In genomic region chr19:5810103-5810839, GRCm38 (mm10) we compare ENCODE assay signal across 8 mouse cellular contexts. TPM values are rescaled to one million over a fixed set of nuclear protein-coding genes. Genes with fewer than 3 reads are reported as not detected.
DNase-seq lines count a peak whose midpoint lies in the region; ATAC-seq and TF ChIP-seq lines count a peak whose summit lies in the region.

No protein-coding gene starts in this region.

- H3K36me3 ChIP-seq in neural tube, embryonic 11.5 days (ENCODE audit: control insufficient read depth, insufficient read depth, low read length): no peaks in the 10 kb centered on the region
- no peaks in the 10 kb centered on the region for H3K36me3 ChIP-seq in embryonic facial prominence, embryonic 13.5 days
- no peaks in the 10 kb centered on the region for H3K36me3 ChIP-seq in hindbrain, embryonic 13.5 days
- H3K36me3 ChIP-seq in limb, embryonic 14.5 days (ENCODE audit: control insufficient read depth, insufficient read depth, low read length): no peaks in the 10 kb centered on the region
- H3K36me3 ChIP-seq in midbrain, embryonic 16.5 days (ENCODE audit: control insufficient read depth, insufficient read depth, low read length): no peaks in the 10 kb centered on the region

- H3K27ac ChIP-seq in neural tube, embryonic 11.5 days (ENCODE audit: low read depth, low read length): 0 out of 2 replicates have a peak overlapping the region, but pooled peaks have one; percentile 34
- H3K27ac ChIP-seq in embryonic facial prominence, embryonic 13.5 days: peak overlapping the region; percentile 92
- peak overlapping the region; percentile 97 for H3K27ac ChIP-seq in hindbrain, embryonic 13.5 days
- H3K27ac ChIP-seq in limb, embryonic 14.5 days (replicated peaks; ENCODE audit: low read depth, low read length): peak overlapping the region; percentile 75
- peak overlapping the region; percentile 95 for H3K27ac ChIP-seq in midbrain, embryonic 16.5 days (ENCODE audit: low read length)

- no peak overlapping the region for H3K9ac ChIP-seq in neural tube, embryonic 11.5 days (ENCODE audit: low read length)
- H3K9ac ChIP-seq in embryonic facial prominence, embryonic 13.5 days: peak overlapping the region; percentile 51
- peak overlapping the region; percentile 3; the same call in 1 of the 2 replicates for H3K9ac ChIP-seq in hindbrain, embryonic 13.5 days
- H3K9ac ChIP-seq in limb, embryonic 14.5 days (ENCODE audit: low read depth, low read length, severe bottlenecking): 0 out of 2 replicates have a peak overlapping the region, but pooled peaks have one; percentile 14
- H3K9ac ChIP-seq in midbrain, embryonic 16.5 days (ENCODE audit: low read depth, low read length): peak overlapping the region; percentile 22; the same call in 1 of the 2 replicates

- H3K9me3 ChIP-seq in neural tube, embryonic 11.5 days (ENCODE audit: control insufficient read depth, low read length): no peaks in the 10 kb centered on the region
- H3K9me3 ChIP-seq in embryonic facial prominence, embryonic 13.5 days: no peaks in the 10 kb centered on the region
- H3K9me3 ChIP-seq in hindbrain, embryonic 13.5 days: no peaks in the 10 kb centered on the region
- H3K9me3 ChIP-seq in limb, embryonic 14.5 days (ENCODE audit: control insufficient read depth, low read length): no peaks in the 10 kb centered on the region
- H3K9me3 ChIP-seq in midbrain, embryonic 16.5 days (replicated peaks; ENCODE audit: control insufficient read depth, low read length, poor library complexity, severe bottlenecking): no peaks in the 10 kb centered on the region

- no peak for ATAC-seq in neural tube, embryonic 11.5 days (ENCODE audit: insufficient read depth, low FRiP score, low TSS enrichment)
- ATAC-seq in embryonic facial prominence, embryonic 13.5 days (ENCODE audit: insufficient number of reproducible peaks, insufficient read depth, low FRiP score, low TSS enrichment, low read depth): 0 out of 2 replicates have a peak, but pooled peaks have one; percentile 23
- no peak for ATAC-seq in hindbrain, embryonic 13.5 days (ENCODE audit: low FRiP score)
- ATAC-seq in limb, embryonic 14.5 days (ENCODE audit: low FRiP score, low read depth): peak; percentile 58
- no peak for ATAC-seq in midbrain, embryonic 16.5 days
- no peak for ATAC-seq in erythroblast, adult 5-6 weeks (replicated peaks; ENCODE audit: low FRiP score, poor library complexity, severe bottlenecking)

- no peak for DNase-seq in neural tube, embryonic 11.5 days (ENCODE audit: low spot score)
- no peak for DNase-seq in neural tube, embryonic 10.5 days (ENCODE audit: extremely low spot score, low spot score)
- DNase-seq in limb, embryonic 14.5 days (ENCODE audit: low spot score): peak; percentile 61
- DNase-seq in cerebellum, postnatal 4 days (ENCODE audit: low spot score in 2 of 2): no peak

- H3K4me2 ChIP-seq in neural tube, embryonic 11.5 days (ENCODE audit: low read depth): no peak overlapping the region
- H3K4me2 ChIP-seq in embryonic facial prominence, embryonic 13.5 days: peak overlapping the region; percentile 18
- no peak overlapping the region for H3K4me2 ChIP-seq in hindbrain, embryonic 13.5 days
- no peak overlapping the region for H3K4me2 ChIP-seq in limb, embryonic 14.5 days (replicated peaks; ENCODE audit: low read depth, low read length, severe bottlenecking)
- no peak overlapping the region for H3K4me2 ChIP-seq in midbrain, embryonic 16.5 days (ENCODE audit: low read length)

- peaks cover 43% of the 10 kb centered on the region for H3K4me1 ChIP-seq in neural tube, embryonic 11.5 days (ENCODE audit: control insufficient read depth, insufficient read depth, low read length)
- peaks cover 62% of the 10 kb centered on the region for H3K4me1 ChIP-seq in embryonic facial prominence, embryonic 13.5 days
- H3K4me1 ChIP-seq in hindbrain, embryonic 13.5 days (replicated peaks): peaks cover 73% of the 10 kb centered on the region
- H3K4me1 ChIP-seq in limb, embryonic 14.5 days (ENCODE audit: control insufficient read depth, insufficient read depth, low read length): peaks cover 63% of the 10 kb centered on the region
- peaks cover 42% of the 10 kb centered on the region for H3K4me1 ChIP-seq in midbrain, embryonic 16.5 days (ENCODE audit: control insufficient read depth, insufficient read depth, low read length)

- WGBS in neural tube, embryonic 11.5 days: 55% methylated on average over 11 of the region's 11 CpGs
- 22% methylated on average over 11 of the region's 11 CpGs for WGBS in embryonic facial prominence, embryonic 13.5 days
- 43% methylated on average over 11 of the region's 11 CpGs for WGBS in hindbrain, embryonic 13.5 days
- WGBS in limb, embryonic 14.5 days: 35% methylated on average over 11 of the region's 11 CpGs
- 59% methylated on average over 11 of the region's 11 CpGs for WGBS in midbrain, embryonic 16.5 days

- H3K4me3 ChIP-seq in neural tube, embryonic 11.5 days (ENCODE audit: low read depth, low read length): no peak overlapping the region
- H3K4me3 ChIP-seq in embryonic facial prominence, embryonic 13.5 days: 0 out of 2 replicates have a peak overlapping the region, but pooled peaks have one; percentile 1
- no peak overlapping the region for H3K4me3 ChIP-seq in hindbrain, embryonic 13.5 days
- H3K4me3 ChIP-seq in limb, embryonic 14.5 days (replicated peaks; ENCODE audit: low read length): no peak overlapping the region
- no peak overlapping the region for H3K4me3 ChIP-seq in midbrain, embryonic 16.5 days (ENCODE audit: low read depth, low read length)

- no peak for TF ChIP-seq POLR2A in limb, embryonic 14.5 days (IDR thresholded peaks at IDR 0.05; ENCODE audit: borderline replicate concordance, extremely low read depth, insufficient read depth, insufficient read length)

- H3K27me3 ChIP-seq in neural tube, embryonic 11.5 days (ENCODE audit: control insufficient read depth, insufficient read depth, low read length): no peaks in the 10 kb centered on the region
- no peaks in the 10 kb centered on the region for H3K27me3 ChIP-seq in embryonic facial prominence, embryonic 13.5 days
- no peaks in the 10 kb centered on the region for H3K27me3 ChIP-seq in hindbrain, embryonic 13.5 days
- no peaks in the 10 kb centered on the region for H3K27me3 ChIP-seq in limb, embryonic 14.5 days (ENCODE audit: control insufficient read depth, insufficient read depth, low read length)
- H3K27me3 ChIP-seq in midbrain, embryonic 16.5 days (ENCODE audit: control insufficient read depth, insufficient read depth, low read depth, low read length): no peaks in the 10 kb centered on the region

RNA-seq across cellular contexts. Expression of gene Scyl1, which starts 39.1 kb away (rescaled TPM):
- polyA plus RNA-seq in neural tube, embryonic 11.5 days (2014; fragmentation: Nextera tagmentation; extraction: Ambion mirVana): 63.9 and 67.4 TPM in 2 replicates
- polyA plus RNA-seq in embryonic facial prominence, embryonic 13.5 days (2015; fragmentation: Nextera tagmentation; extraction: Ambion mirVana): 73.0 and 75.3 TPM in 2 replicates
- polyA plus RNA-seq in hindbrain, embryonic 13.5 days (2015; fragmentation: Nextera tagmentation; extraction: Ambion mirVana): 67.6 and 72.4 TPM in 2 replicates
- 152 and 186 TPM in 2 replicates for polyA plus RNA-seq in limb, embryonic 14.5 days (2012; rRNA removed)
- polyA plus RNA-seq in limb, embryonic 14.5 days (2014; fragmentation: Nextera tagmentation; extraction: Ambion mirVana): 78.4 and 81.1 TPM in 2 replicates
- 86.3 and 86.6 TPM in 2 replicates for polyA plus RNA-seq in midbrain, embryonic 16.5 days (2015; fragmentation: Nextera tagmentation; extraction: Ambion mirVana)
- total RNA-seq in erythroblast, adult 5-6 weeks (2015; ENCODE audit: low replicate concordance): 8.2 and 12.9 TPM in 2 replicates
- total RNA-seq in erythroblast, adult 5-6 weeks (2017; ENCODE audit: low replicate concordance): 9.1 and 11.9 TPM in 2 replicates

Comparison
In these comparisons a context has a peak if more than half of its experiments do, and no peak if none do; other contexts are left out.
1. ATAC-seq: peak in embryonic facial prominence, embryonic 13.5 days (single experiment) and limb, embryonic 14.5 days (single experiment); none in neural tube, embryonic 11.5 days (single experiment), hindbrain, embryonic 13.5 days (single experiment), midbrain, embryonic 16.5 days (single experiment) and erythroblast, adult 5-6 weeks (single experiment).
2. H3K27ac ChIP-seq: peak in every context shown above with its lines; median percentile 97 in hindbrain, embryonic 13.5 days; 95 in midbrain, embryonic 16.5 days; 92 in embryonic facial prominence, embryonic 13.5 days; 75 in limb, embryonic 14.5 days; 34 in neural tube, embryonic 11.5 days.